Mouse (Mus musculus): ENCODE results near the gene Ube2cbp. TPM values are rescaled to one million over a fixed set of nuclear protein-coding genes. Genes with fewer than 3 reads are reported as not detected.

The Ube2cbp gene
- total RNA-seq (2014; rRNA removed) (7.1 and 9.5 TPM in 2 replicates), polyA plus RNA-seq (2015; fragmentation: Nextera tagmentation; extraction: Ambion mirVana) (5.5 and 5.8 TPM in 2 replicates)

- H3K4me1 ChIP-seq (ENCODE audit: insufficient read depth) = peaks cover 8% of the 10 kb centered on the region; the same call in 1 of the 2 replicates
- TF ChIP-seq CTCF (IDR thresholded peaks at IDR 0.05; ENCODE audit: low read depth) = peak; percentile 96
- peak; percentile 82 for ATAC-seq
- no peaks in the 10 kb centered on the region for H3K27me3 ChIP-seq (ENCODE audit: insufficient read depth, low read length)
- 1% methylated on average over 70 of the region's 70 CpGs for WGBS
- H3K27ac ChIP-seq (ENCODE audit: low read depth, low read length) = peak within 1 kb of the TSS; percentile 92
- H3K4me2 ChIP-seq (ENCODE audit: low read depth) = peak within 1 kb of the TSS; percentile 57
- no peaks in the 10 kb centered on the region for H3K9me3 ChIP-seq (ENCODE audit: low read length)
- DNase-seq = peak; percentile 97
- no peaks in the 10 kb centered on the region for H3K36me3 ChIP-seq (ENCODE audit: insufficient read depth)
- peak within 1 kb of the TSS; percentile 65 for H3K4me3 ChIP-seq (ENCODE audit: low read depth, low read length)
- peak within 1 kb of the TSS; percentile 86 for H3K9ac ChIP-seq
These were observed at the start of gene Ube2cbp for GRCm38 (mm10) chr9:86464151-86465105. Ube2cbp (minus strand) TSS chr9:86464950.

DNA sequence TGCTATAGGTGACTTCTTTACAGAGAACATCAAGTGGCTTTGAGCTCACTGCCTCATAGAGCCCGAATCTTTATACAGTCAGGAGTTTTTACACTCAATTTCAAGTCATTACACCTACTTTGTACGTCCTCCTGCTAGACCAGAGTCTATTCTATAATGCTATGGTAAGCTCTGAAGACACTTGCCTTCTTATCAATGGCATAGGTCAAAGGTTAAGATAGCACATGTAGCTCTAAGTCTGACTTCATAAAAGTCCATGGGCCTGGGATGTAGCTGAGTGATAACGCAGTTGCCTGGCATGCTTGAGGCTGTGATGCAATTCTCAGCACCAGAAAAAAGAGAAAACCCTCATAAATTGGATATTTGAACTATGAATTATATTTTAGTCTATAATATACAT lies 49.6 kb upstream of the Ube2cbp start:
- no peak overlapping the region for H3K27ac ChIP-seq (ENCODE audit: low read depth, low read length)
- DNase-seq (no peak), ATAC-seq (no peak)
- no peak overlapping the region for H3K9ac ChIP-seq
- 93% methylated on average over 3 of the region's 3 CpGs for WGBS
- H3K9me3 ChIP-seq (ENCODE audit: low read length) = no peaks in the 10 kb centered on the region
- H3K27me3 ChIP-seq (ENCODE audit: insufficient read depth, low read length) = no peaks in the 10 kb centered on the region
- H3K36me3 ChIP-seq (ENCODE audit: insufficient read depth) = peaks cover 53% of the 10 kb centered on the region
- H3K4me1 ChIP-seq (ENCODE audit: insufficient read depth) = no peaks in the 10 kb centered on the region
- no peak overlapping the region for H3K4me3 ChIP-seq (ENCODE audit: low read depth, low read length)
- TF ChIP-seq CTCF (IDR thresholded peaks at IDR 0.05; ENCODE audit: low read depth) = no peak
- no peak overlapping the region for H3K4me2 ChIP-seq (ENCODE audit: low read depth)

DNA sequence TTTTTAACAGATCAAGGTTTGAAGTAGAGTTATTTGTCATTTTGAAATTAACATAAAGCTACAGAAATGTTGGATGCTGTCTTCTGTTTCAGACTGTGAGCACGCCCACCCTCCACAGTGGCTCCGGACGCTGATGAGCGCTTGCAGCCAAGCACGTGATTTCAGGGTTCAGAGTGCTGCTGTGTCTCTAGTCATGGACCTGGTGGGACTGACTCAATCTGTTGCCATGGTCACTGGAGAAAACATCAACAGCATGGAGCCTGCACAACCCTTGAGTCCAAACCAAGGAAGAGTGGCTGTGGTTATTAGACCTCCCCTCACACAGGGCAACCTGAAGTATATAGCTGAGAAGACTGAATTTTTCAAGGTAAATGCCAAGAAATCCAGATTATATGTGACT lies 49.0 kb upstream of the Ube2cbp start:
- Histone ChIP-seq H3K4me2 (ENCODE audit: low read depth) (no peak overlapping the region), H3K9me3 (ENCODE audit: low read length) (no peaks in the 10 kb centered on the region), H3K4me3 (ENCODE audit: low read depth, low read length) (no peak overlapping the region), H3K9ac (no peak overlapping the region), H3K27ac (ENCODE audit: low read depth, low read length) (no peak overlapping the region), H3K27me3 (ENCODE audit: insufficient read depth, low read length) (no peaks in the 10 kb centered on the region), H3K36me3 (ENCODE audit: insufficient read depth) (peaks cover 49% of the 10 kb centered on the region), H3K4me1 (ENCODE audit: insufficient read depth) (no peaks in the 10 kb centered on the region)
- TF ChIP-seq CTCF (IDR thresholded peaks at IDR 0.05; ENCODE audit: low read depth) = no peak
- ATAC-seq (no peak), DNase-seq (no peak)
- WGBS = 79% methylated on average over 5 of the region's 5 CpGs

DNA sequence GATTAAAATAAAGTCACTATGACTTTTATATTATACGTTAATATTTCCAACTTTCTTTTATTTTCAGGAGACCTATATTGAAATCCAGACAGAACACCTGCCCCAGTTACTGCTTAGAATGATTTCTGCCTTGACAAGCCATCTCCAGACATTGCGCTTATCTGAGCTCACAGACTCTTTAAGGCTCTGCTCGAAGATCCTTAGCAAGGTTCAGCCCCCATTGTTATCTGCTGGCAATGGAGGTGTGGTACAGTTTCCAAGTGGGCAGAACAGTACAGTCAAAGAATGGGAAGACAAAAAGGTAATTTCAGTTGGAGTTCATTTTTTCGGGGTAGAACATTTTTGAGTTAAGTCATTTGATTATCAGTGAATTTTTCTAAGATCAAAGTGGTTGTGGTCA lies 42.7 kb upstream of the Ube2cbp start:
- H3K9ac ChIP-seq = no peak overlapping the region
- H3K9me3 ChIP-seq (ENCODE audit: low read length) = no peaks in the 10 kb centered on the region
- ATAC-seq (no peak), DNase-seq (no peak)
- H3K27ac ChIP-seq (ENCODE audit: low read depth, low read length) = no peak overlapping the region
- H3K4me3 ChIP-seq (ENCODE audit: low read depth, low read length) = no peak overlapping the region
- no peaks in the 10 kb centered on the region for H3K4me1 ChIP-seq (ENCODE audit: insufficient read depth)
- TF ChIP-seq CTCF (IDR thresholded peaks at IDR 0.05; ENCODE audit: low read depth) = no peak
- peaks cover 37% of the 10 kb centered on the region for H3K36me3 ChIP-seq (ENCODE audit: insufficient read depth)
- 90% methylated on average over 4 of the region's 4 CpGs for WGBS
- no peaks in the 10 kb centered on the region for H3K27me3 ChIP-seq (ENCODE audit: insufficient read depth, low read length)
- H3K4me2 ChIP-seq (ENCODE audit: low read depth) = no peak overlapping the region

- no peak overlapping the region for H3K4me2 ChIP-seq (ENCODE audit: low read depth)
- H3K4me1 ChIP-seq (ENCODE audit: insufficient read depth) = no peaks in the 10 kb centered on the region
- peaks cover 42% of the 10 kb centered on the region for H3K36me3 ChIP-seq (ENCODE audit: insufficient read depth)
- H3K27me3 ChIP-seq (ENCODE audit: insufficient read depth, low read length) = no peaks in the 10 kb centered on the region
- H3K9ac ChIP-seq = no peak overlapping the region
- no peak overlapping the region for H3K4me3 ChIP-seq (ENCODE audit: low read depth, low read length)
- no peak overlapping the region for H3K27ac ChIP-seq (ENCODE audit: low read depth, low read length)
- 90% methylated on average over 3 of the region's 3 CpGs for WGBS
- ATAC-seq = no peak
- H3K9me3 ChIP-seq (ENCODE audit: low read length) = no peaks in the 10 kb centered on the region
- no peak for TF ChIP-seq CTCF (IDR thresholded peaks at IDR 0.05; ENCODE audit: low read depth)
- no peak for DNase-seq
These were observed 34.3 kb upstream of the Ube2cbp start for GRCm38 (mm10) chr9:86499083-86499482.

DNA sequence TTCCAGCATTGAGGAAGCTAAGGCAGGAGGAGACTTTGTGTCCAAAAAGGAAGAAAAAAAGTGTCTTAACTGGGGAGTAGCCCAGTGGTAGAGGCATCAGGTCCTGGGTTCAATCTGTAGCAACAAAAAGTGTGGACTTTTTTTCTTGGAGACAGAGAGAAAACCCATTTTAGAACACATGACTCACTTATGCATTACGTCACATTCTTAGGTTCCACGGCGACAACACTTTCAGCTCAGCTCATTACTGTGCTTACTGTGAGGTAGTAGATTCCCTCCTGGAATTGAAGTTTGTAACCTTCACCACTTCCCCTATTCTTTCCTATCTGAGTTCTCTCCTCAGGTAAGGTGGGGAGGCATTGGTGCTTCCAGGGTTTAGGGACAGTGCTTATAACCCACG lies 31.5 kb upstream of the Ube2cbp start:
- Histone ChIP-seq H3K9ac (no peak overlapping the region), H3K27ac (ENCODE audit: low read depth, low read length) (no peak overlapping the region), H3K36me3 (ENCODE audit: insufficient read depth) (peaks cover 48% of the 10 kb centered on the region), H3K9me3 (ENCODE audit: low read length) (no peaks in the 10 kb centered on the region), H3K4me3 (ENCODE audit: low read depth, low read length) (no peak overlapping the region), H3K4me1 (ENCODE audit: insufficient read depth) (no peaks in the 10 kb centered on the region), H3K27me3 (ENCODE audit: insufficient read depth, low read length) (no peaks in the 10 kb centered on the region), H3K4me2 (ENCODE audit: low read depth) (no peak overlapping the region)
- DNase-seq (no peak), ATAC-seq (no peak)
- no peak for TF ChIP-seq CTCF (IDR thresholded peaks at IDR 0.05; ENCODE audit: low read depth)
- 92% methylated on average over 4 of the region's 4 CpGs for WGBS

DNA sequence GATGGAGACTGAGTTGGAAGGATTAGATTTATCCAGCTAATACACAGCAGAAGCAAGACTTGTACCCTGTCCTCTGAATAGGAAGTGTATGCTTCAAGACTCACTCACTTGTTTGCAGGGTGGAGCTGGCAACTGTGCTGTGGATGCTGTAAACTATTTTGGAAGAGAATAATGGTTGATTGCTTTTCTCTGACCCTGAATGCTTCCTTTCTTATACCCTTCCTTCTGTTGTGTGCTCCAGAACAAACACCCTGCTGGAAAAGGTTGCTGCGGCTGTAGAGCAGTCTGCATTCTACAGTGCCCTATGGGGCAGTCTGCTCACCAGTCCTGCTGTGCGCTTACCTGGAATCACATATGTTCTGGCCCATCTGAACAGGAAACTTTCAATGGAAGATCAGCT lies 27.0 kb upstream of the Ube2cbp start:
- no peak overlapping the region for H3K9ac ChIP-seq
- no peaks in the 10 kb centered on the region for H3K4me1 ChIP-seq (ENCODE audit: insufficient read depth)
- ATAC-seq = no peak
- WGBS = 86% methylated on average over 2 of the region's 2 CpGs
- H3K4me2 ChIP-seq (ENCODE audit: low read depth) = no peak overlapping the region
- no peak overlapping the region for H3K27ac ChIP-seq (ENCODE audit: low read depth, low read length)
- no peak for DNase-seq
- H3K27me3 ChIP-seq (ENCODE audit: insufficient read depth, low read length) = no peaks in the 10 kb centered on the region
- no peak overlapping the region for H3K4me3 ChIP-seq (ENCODE audit: low read depth, low read length)
- peaks cover 38% of the 10 kb centered on the region for H3K36me3 ChIP-seq (ENCODE audit: insufficient read depth)
- TF ChIP-seq CTCF (IDR thresholded peaks at IDR 0.05; ENCODE audit: low read depth) = no peak
- H3K9me3 ChIP-seq (ENCODE audit: low read length) = no peaks in the 10 kb centered on the region

Measured in forebrain, postnatal 0 days (tissue).